Mouse (Mus musculus) forebrain, embryonic 14.5 days (tissue): ENCODE results near the gene Scnm1. TPM values are rescaled to one million over a fixed set of nuclear protein-coding genes. Genes with fewer than 3 reads are reported as not detected.
A peak's percentile ranks its signal among the peaks of the same experiment; 100 is the strongest.

Experiments
- ATAC-seq: fragments of 200-750 bp; cut with Nextera tagmentation; 2 replicates; pipeline ENCODE4 v1.8.0; 2017; ENCODE audit warnings: mild to moderate bottlenecking, moderate library complexity
- DNase-seq: peaks from one replicate; pipeline ENCODE4 v3.0.0-alpha.2; 2015; ENCODE audit warnings: low spot score
- H3K27ac ChIP-seq: fragments of 300-500 bp; sonication (generic); 2 replicates; pipeline ENCODE4 v1.5.1; 2014; ENCODE audit warnings: low read depth, mild to moderate bottlenecking, control low read depth, low read length, moderate library complexity
- H3K27me3 ChIP-seq: fragments of 300-500 bp; sonication (generic); replicated peaks from 2 replicates; pipeline ENCODE4 v1.6.1; 2014; ENCODE audit warnings: low read length, control low read depth, mixed read lengths; ENCODE audit not compliant: control insufficient read depth, insufficient read depth
- H3K36me3 ChIP-seq: fragments of 300-500 bp; sonication (generic); 2 replicates; pipeline ENCODE4 v1.6.1; 2014; ENCODE audit warnings: low read length, control low read depth; ENCODE audit not compliant: control insufficient read depth, insufficient read depth
- H3K4me1 ChIP-seq: fragments of 300-500 bp; sonication (generic); 2 replicates; pipeline ENCODE4 v1.6.1; 2014; ENCODE audit warnings: antibody characterized with exemption, low read length, control low read depth; ENCODE audit not compliant: control insufficient read depth, insufficient read depth
- H3K4me2 ChIP-seq: fragments of 300-500 bp; sonication (generic); 2 replicates; pipeline ENCODE4 v1.6.1; 2014; ENCODE audit warnings: mild to moderate bottlenecking, control low read depth, low read length
- H3K4me3 ChIP-seq: fragments of 300-500 bp; sonication (generic); 2 replicates; pipeline ENCODE4 v1.5.1; 2014; ENCODE audit warnings: low read depth, low read length, control low read depth
- H3K9ac ChIP-seq: fragments of 300-500 bp; sonication (generic); 2 replicates; pipeline ENCODE4 v1.6.1; 2014; ENCODE audit warnings: mild to moderate bottlenecking, low read length, control low read depth, moderate library complexity
- H3K9me3 ChIP-seq: fragments of 300-500 bp; sonication (generic); replicated peaks from 2 replicates; pipeline ENCODE4 v1.6.1; 2016; ENCODE audit warnings: low read length, control low read depth, mixed read lengths; ENCODE audit not compliant: control insufficient read depth
- WGBS: fragments of 180-500 bp; shearing (Covaris S2); extraction: QIAGEN DNeasy Blood & Tissue Kit; methylation state at CpG from one replicate; pipeline ENCODE4 v1.1.7; 2014; 5-methylcytosine and 5-hydroxymethylcytosine counted together
- polyA plus RNA-seq: library from polyadenylated mRNA; unstranded; fragments of >200 nt; fragmentation: Nextera tagmentation; extraction: Ambion mirVana; gene quantifications from 2 replicates; pipeline ENCODE4 v1.2.1, GENCODE M21; 2014

Gene Scnm1
- 99.6 and 107 TPM in 2 replicates for polyA plus RNA-seq

DNA sequence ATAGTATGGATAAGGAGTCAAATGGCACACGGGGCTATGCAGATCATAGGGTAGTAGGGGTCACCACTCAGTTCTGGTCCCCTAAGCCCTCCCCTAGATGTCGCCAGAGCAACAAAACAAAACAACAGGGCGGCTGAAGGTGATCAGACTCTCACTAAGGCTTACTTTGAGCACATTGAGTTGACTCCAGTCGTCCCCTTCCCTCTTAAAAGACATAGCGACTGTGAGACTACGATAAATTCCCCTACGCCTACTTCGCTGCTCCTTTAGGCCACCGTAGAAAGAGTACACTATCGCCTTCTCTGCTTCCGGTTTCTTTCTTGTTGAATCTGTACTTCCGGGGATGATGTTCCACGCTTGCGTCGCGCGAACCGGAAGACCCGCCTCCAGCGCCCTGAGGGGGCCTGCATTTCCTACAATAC lies at the start of gene Scnm1, which contains the start of gene Lysmd1:
Gene Scnm1, minus strand, starts transcription at position 332 of the 422 bp plus-strand sequence.
Gene Lysmd1, plus strand, starts transcription at position 409 of the 422 bp plus-strand sequence.
- Histone ChIP-seq H3K9ac (peak within 1 kb of the TSS; percentile 58), H3K27me3 (no peaks in the 10 kb centered on the region), H3K4me2 (peak within 1 kb of the TSS; percentile 64), H3K4me1 (peaks cover 11% of the 10 kb centered on the region), H3K27ac (peak within 1 kb of the TSS; percentile 35; the same call in 1 of the 2 replicates), H3K4me3 (peak within 1 kb of the TSS; percentile 43), H3K36me3 (peaks cover 26% of the 10 kb centered on the region), H3K9me3 (no peaks in the 10 kb centered on the region)
- under 1% methylated on average over 20 of the region's 20 CpGs for WGBS
- peak; percentile 98 for DNase-seq
- peak; percentile 96 for ATAC-seq

DNA sequence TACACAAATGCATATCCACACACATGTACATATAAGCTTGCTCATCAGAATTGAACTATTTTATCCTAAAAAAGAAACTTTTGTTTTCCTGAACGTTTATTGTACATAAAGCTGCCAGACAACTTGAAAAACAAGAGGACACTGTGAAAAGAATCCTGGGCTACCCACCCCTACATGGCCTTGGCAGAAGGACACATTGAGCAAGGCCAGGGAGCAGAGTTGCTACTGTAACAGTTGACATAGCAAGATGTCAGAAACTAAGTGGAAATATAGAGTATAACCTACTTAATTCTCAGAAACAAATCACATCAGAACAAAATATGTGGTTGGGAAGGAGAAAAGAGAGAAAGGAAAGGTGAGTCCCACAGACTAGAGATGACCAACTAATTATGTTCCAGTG lies 48.0 kb upstream of the Scnm1 start:
- H3K9ac ChIP-seq = no peak overlapping the region
- WGBS = 68% methylated on average over 1 of the region's 1 CpGs
- no peak overlapping the region for H3K27ac ChIP-seq
- H3K4me1 ChIP-seq = no peaks in the 10 kb centered on the region
- DNase-seq = no peak
- H3K4me3 ChIP-seq = no peak overlapping the region
- no peaks in the 10 kb centered on the region for H3K27me3 ChIP-seq
- H3K36me3 ChIP-seq = peaks cover 33% of the 10 kb centered on the region
- ATAC-seq = no peak
- H3K4me2 ChIP-seq = no peak overlapping the region
- no peaks in the 10 kb centered on the region for H3K9me3 ChIP-seq

DNA sequence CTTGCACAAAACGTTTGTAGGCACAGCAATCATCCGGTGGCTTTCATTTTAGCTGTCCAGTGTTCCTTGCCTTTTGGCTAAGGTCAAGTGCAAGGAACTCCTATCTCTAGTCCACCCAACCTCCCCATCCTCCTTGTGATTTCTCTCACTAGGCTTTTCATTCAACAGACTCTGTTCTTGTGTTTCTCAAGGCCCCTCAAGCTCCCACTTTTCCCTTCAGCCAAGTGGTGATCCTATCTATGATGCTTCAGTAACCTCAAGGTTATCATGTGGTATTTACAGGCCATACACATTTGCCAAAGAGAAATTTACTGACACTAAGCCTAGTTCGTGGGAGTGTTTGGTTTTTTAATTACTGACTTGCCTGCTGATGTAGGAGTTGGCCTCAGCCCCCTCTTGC lies 46.1 kb upstream of the Scnm1 start:
- WGBS = 82% methylated on average over 3 of the region's 3 CpGs
- Histone ChIP-seq H3K4me1 (no peaks in the 10 kb centered on the region), H3K4me2 (no peak overlapping the region), H3K27me3 (no peaks in the 10 kb centered on the region), H3K27ac (no peak overlapping the region), H3K36me3 (peaks cover 17% of the 10 kb centered on the region; the same call in 1 of the 2 replicates), H3K4me3 (no peak overlapping the region), H3K9ac (no peak overlapping the region), H3K9me3 (no peaks in the 10 kb centered on the region)
- DNase-seq (no peak), ATAC-seq (no peak)

DNA sequence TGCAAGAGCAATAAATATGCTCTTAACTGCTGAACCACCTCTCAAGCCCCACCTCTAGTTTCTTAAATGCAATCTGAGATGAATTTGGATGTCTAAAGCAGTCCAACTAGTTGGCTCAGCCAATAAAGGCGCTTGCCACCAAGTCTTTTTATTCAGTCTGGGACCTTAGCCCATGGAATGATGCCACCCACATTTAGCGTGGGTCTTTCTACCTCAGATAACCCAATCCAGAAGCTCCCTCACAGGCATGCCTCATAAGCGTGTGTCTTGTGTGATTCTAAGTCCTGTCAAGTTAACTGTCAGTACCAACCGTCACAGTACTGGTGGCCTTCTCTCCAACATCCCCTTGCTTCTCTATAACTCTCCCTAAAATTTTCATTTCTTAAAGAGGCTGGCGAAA lies 45.1 kb upstream of the Scnm1 start:
- H3K9ac ChIP-seq = no peak overlapping the region
- WGBS = 85% methylated on average over 5 of the region's 5 CpGs
- DNase-seq = no peak

DNA sequence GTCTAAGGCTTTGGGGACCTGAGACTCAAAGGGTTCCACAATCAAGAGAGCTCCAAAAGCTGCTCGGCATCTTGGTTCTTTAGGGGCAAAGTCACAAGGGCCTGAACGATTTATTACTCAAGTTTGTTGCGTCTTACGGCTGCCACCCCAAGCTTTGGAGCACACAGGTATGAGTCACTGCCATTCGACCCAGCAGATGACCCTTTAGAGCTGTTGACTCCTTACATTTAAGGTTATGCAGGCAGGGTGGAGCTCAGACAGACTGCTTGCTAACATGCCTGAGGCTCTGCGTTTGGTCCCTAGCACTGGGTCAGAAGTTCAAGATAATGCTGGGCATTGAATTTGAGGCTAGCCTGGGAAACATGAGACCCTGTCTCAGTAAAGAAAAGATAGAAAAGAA lies 43.8 kb upstream of the Scnm1 start:
- Histone ChIP-seq H3K4me3 (no peak overlapping the region), H3K27ac (no peak overlapping the region), H3K27me3 (peaks cover 14% of the 10 kb centered on the region), H3K4me1 (peaks cover 7% of the 10 kb centered on the region; the same call in 1 of the 2 replicates), H3K36me3 (peaks cover 14% of the 10 kb centered on the region), H3K9ac (no peak overlapping the region), H3K4me2 (no peak overlapping the region), H3K9me3 (no peaks in the 10 kb centered on the region)
- WGBS = 84% methylated on average over 6 of the region's 6 CpGs
- ATAC-seq (no peak), DNase-seq (no peak)

More for the DNA sequence above, 45.1 kb upstream of the Scnm1 start:
- Histone ChIP-seq H3K36me3 (peaks cover 10% of the 10 kb centered on the region; the same call in 1 of the 2 replicates), H3K4me1 (peaks cover 2% of the 10 kb centered on the region; the same call in 1 of the 2 replicates), H3K9me3 (no peaks in the 10 kb centered on the region), H3K27ac (no peak overlapping the region), H3K4me2 (no peak overlapping the region), H3K27me3 (peaks cover 2% of the 10 kb centered on the region; the same call in 1 of the 2 replicates), H3K4me3 (no peak overlapping the region)
- no peak for ATAC-seq

DNA sequence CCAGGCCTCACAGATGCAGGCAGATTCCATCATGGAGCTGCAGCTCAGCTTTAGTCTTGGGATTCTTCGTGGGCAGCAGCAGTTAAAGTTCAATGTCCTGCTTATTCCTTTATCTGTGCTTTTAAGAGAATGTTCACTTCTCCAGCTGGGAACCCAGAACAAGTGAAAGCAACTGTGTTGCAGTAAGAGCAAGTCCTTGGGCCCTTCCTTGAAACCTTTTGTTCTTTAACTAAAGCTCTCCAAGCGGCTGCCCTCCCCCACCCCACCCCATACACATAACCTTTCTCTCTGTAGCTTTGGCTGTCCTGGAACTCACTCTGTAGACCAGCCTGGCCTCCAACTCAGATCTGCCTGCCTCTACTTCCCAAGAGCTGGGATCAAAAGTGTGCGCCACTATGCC lies 42.7 kb upstream of the Scnm1 start:
- ATAC-seq = no peak
- H3K4me1 ChIP-seq = peaks cover 7% of the 10 kb centered on the region; the same call in 1 of the 2 replicates
- no peak overlapping the region for H3K9ac ChIP-seq
- peaks cover 25% of the 10 kb centered on the region for H3K27me3 ChIP-seq
- no peak overlapping the region for H3K27ac ChIP-seq
- 61% methylated on average over 3 of the region's 3 CpGs for WGBS
- H3K4me2 ChIP-seq = no peak overlapping the region
- no peak for DNase-seq
- H3K4me3 ChIP-seq = no peak overlapping the region
- no peaks in the 10 kb centered on the region for H3K9me3 ChIP-seq
- H3K36me3 ChIP-seq = peaks cover 25% of the 10 kb centered on the region

DNA sequence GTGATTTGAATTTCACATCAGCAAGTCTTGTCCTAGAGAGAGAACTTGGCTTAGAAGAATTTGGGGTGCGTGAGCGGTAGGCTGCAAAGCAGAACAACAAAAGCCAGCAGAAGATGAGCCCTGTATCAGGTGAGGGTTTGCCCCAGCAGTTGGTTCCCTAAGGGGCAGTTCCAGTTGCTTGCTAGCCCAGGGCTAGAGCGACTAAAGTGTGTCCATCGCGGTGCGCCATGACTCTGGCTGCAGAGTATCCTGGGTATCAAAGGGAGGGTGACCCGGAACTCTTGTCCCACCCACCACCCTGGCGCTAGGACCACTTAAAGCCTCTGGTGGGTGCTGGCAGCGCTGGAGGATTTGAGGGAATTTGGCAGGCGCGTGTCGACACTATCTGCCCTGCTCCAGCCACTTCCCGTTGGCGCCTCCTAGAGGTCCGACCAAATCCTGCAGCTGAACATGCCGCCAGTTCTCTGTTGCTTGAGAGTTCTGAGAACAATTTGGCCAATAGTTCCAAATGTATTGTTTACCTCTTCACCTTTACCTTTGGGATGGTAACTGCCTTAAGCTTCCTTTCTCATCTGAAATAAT lies 40.3 kb upstream of the Scnm1 start:
- ATAC-seq (peak; percentile 67), DNase-seq (peak; percentile 85)
- no peak overlapping the region for H3K4me3 ChIP-seq
- H3K9me3 ChIP-seq = no peaks in the 10 kb centered on the region
- H3K27ac ChIP-seq = no peak overlapping the region
- H3K9ac ChIP-seq = no peak overlapping the region
- peaks cover 42% of the 10 kb centered on the region for H3K27me3 ChIP-seq
- H3K4me1 ChIP-seq = peaks cover 7% of the 10 kb centered on the region; the same call in 1 of the 2 replicates
- H3K36me3 ChIP-seq = peaks cover 49% of the 10 kb centered on the region
- peak overlapping the region; percentile 42 for H3K4me2 ChIP-seq
- 4% methylated on average over 16 of the region's 16 CpGs for whole genome bisulfite sequencing

DNA sequence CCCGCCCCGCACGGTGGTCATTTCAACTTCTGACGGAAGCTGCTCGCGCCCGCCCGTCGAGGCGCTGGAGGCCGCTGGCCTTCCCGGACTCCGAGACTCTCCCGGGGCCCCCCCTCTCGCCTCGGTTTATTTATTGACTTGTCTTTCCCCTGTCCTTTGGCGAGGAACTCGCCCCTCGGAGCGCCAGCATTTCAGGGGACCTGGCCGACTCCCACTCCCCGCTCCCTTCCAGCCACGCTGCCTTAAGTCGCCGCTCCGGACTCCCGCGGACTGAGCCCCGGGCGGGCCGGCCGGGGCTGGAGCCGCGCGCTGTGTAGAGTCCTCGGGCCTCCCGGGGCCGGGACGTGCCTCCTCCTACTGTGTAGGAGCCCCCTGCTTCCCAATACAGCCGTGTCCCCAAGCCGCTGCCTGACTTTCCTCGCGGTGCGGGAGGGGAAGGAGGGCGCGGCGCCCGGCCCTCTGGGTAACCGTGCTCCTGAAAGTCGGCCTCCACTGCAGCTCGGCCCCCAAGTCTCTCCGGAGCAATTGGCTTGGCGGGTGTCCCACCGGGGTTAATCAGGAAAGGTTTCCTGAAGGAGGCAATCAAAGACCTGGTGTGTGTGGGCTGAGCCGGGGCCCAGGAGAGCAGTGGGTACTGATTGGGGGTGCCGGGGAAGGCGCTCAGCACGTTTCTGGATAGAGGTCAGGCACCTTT lies 39.6 kb upstream of the Scnm1 start:
- H3K9me3 ChIP-seq = no peaks in the 10 kb centered on the region
- DNase-seq (peak; percentile 16), ATAC-seq (peak; percentile 40)
- peaks cover 56% of the 10 kb centered on the region for H3K36me3 ChIP-seq
- H3K4me3 ChIP-seq = peak overlapping the region; percentile 21
- H3K4me2 ChIP-seq = peak overlapping the region; percentile 42
- H3K9ac ChIP-seq = peak overlapping the region; percentile 29; the same call in 1 of the 2 replicates
- 3% methylated on average over 57 of the region's 58 CpGs for WGBS
- H3K27ac ChIP-seq = no peak overlapping the region
- H3K27me3 ChIP-seq = peaks cover 42% of the 10 kb centered on the region
- H3K4me1 ChIP-seq = peaks cover 7% of the 10 kb centered on the region; the same call in 1 of the 2 replicates
